Mouse (Mus musculus) embryo, embryonic 10.5 days (tissue): ENCODE measurements around the gene Sycp2l.

Experiments used
- DNase-seq: peaks from one replicate; pipeline ENCODE4 v3.0.0-alpha.2; 2015; ENCODE audit warnings: low spot score

Sycp2l gene

DNA sequence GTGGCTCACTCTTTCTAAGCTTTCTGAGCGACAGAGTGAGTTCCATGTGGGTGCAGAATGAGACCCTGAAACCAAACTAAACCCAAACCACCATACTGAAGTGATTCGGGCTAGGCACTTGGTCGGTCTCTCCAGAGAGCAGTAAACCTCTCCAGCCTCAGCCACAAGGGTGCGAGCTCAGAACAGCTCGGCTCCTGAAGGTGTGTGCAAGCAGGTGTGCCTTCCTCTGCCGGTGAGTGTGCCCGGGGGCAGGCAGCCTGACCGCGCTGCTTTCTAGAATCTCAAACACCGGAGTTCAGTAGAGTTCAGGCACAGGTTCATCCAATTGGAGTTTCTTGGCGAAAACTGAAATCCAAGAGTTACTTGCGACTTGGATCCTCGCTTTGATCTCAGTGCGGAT, at the start of gene Sycp2l:
TSS of gene Sycp2l (plus strand) at position 368 of the 400 bp plus-strand sequence.
- no peak for DNase-seq

DNA sequence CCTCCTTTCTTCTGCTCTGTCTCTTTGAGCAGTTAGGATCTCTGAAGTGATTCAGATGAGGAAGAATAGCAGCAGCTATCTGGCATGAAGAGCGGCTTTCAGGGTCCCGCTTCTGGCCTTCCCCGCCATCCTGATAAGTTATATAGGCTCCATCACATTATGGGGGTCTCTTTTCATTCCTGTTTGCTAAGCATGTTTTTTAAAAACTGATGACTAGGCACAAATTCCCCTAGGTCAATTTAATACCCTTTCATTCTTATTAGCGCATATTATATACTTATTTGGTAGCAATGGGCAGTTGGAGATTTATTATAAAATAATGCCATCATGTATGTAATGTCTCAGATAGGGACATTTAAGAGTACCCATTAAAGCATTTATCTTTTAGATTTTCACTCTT, 46.5 kb upstream of the Sycp2l start:
- DNase-seq = no peak

DNA sequence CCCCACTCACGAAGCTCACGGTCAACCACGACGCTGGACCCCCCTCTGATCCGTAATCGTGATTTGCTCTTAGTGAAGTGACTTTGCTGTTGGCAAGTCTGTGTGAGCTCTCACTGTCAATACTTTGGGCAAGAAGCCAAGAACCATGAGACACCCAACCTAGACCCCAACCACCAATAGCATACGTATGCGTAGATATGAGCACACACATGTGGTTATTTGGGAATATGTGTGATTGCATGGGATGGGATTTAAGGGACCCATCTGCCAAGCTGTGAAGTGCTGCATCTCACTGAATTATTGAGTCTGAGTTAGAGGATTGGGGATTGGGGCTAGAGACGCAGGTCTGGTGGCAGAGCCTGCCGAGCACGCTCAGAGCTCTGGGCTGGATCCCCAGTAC, 42.5 kb upstream of the Sycp2l start:
- DNase-seq = no peak

DNA sequence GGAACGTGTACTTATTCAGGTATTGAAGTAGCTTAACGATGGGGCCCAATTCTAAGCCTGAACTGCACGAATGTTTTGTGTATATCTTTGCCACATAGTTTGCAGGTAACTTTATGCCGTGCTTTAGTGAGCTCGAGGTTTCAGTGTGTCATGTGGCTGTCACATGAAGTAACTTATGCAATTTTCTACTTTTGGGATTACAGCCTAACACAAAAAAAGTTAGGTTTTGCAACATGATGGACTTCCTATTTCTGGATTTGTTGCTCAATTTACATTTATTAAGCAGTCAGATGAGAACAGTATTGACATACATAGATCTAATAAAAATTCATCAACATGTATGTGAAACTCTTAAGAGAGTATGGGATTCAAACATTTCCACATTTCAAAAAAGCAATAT, 40.3 kb upstream of the Sycp2l start:
- DNase-seq = no peak

DNA sequence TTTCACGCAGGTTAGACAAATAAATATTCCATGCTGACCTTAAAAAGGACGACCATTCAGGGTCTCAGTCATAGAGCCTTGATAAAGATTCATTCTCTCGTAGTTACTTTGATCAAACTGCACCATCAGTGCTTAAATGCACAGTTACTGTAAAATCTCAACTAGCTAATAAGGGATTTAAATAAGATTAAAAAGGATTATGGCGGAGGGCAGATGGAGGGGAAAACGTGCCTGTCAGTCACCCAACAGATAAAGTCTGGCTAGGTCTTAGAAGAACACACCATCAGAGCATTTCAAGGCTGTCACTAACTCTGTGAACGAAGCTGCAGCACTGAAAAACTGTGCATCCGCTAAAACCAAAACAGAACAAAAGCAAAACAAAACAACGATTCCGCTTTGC, 36.2 kb upstream of the Sycp2l start:
- DNase-seq = no peak

DNA sequence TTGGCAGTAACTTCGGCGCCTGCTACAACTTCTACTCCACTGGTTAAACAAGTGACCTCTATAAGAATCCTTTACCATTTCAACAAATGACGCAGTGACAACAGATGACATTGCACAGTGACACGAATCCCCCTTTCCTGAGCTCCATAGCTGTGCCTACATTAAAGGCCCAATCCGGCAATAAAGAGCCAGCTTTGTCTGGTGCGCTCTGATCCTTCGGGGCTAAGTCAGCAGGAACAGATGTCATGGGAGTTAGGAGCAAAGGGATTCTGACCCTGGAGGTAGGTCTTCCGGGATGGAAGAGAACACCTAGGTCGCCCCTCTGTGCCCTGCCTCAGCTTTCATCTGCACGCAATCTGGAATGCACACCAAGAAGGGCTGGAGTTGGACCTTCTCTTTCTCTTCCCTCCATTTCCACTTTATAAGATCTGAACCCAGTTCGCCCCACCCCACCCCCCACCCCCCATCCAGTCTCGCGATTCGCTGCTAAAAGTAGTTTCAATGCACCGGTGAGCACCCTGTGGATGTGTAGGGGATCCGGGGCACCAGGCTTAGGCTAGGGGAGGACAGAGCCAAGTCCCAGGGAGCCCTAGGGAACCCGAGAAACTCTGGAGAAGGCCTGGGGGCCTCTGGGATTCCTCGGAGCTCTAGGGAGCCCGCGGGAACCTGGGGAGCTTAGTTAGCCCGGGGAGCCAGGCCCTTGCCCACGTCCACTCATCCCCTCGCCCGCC, 35.3 kb upstream of the Sycp2l start:
- DNase-seq = peak; percentile 27

DNA sequence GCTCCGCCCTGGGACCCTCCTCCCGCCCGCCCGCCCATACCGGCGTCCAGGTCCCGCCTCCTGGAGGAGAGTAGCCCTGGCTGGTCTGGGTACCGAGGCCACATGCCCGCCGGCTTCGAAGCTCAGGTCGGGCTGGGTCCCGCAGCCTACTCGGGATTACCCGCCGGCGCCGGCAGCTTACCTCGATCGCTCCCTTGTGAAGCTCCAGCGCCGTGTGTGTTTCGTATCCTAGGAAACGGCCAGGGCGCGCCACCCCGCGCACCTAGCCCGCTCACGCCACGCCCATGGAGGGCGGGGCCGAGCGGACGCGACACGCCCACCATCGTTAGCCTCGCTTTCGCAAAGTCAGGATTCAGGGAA, 34.7 kb upstream of the Sycp2l start, which contains the start of gene Mak:
TSS of gene Mak (minus strand) at position 286 of the 360 bp plus-strand sequence.
- peak; percentile 85 for DNase-seq

DNA sequence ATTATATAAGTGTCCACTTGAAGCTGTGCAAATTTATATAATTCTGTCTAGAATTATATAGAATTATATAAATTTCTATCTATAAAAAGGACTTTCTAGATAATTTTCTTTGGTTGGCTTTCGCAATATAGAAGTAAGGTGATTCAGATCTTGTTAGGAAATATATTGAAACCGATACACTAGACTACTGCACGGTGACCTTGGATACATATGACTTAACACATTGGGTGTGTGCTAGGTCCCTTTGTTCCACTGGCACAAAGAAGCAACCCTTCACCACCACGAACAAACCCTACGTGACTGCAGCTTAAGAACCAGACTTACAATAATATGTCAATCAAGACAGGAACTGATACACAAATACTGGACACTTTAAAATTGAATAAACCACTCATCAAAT, 34.2 kb upstream of the Sycp2l start:
- DNase-seq = no peak

DNA sequence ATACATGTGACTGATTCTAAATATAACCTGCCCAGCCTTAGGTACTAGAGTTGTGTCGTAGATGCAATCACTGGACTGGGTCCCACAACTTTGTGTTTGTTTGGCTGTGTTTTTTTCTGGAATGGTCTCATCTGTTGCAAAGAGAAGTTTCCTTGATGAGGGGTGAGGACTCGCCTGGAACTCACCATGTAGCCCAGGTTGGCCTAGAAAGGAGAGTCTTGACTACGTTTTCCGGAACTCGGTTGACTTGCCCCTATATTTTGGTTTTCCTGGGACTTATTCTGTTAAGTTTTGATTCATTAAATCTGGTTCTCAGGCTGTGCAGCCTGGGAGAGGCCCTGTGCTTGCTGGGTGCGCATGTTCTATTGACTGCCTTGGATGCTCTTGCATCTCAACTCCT, 33.4 kb upstream of the Sycp2l start:
- no peak for DNase-seq

DNA sequence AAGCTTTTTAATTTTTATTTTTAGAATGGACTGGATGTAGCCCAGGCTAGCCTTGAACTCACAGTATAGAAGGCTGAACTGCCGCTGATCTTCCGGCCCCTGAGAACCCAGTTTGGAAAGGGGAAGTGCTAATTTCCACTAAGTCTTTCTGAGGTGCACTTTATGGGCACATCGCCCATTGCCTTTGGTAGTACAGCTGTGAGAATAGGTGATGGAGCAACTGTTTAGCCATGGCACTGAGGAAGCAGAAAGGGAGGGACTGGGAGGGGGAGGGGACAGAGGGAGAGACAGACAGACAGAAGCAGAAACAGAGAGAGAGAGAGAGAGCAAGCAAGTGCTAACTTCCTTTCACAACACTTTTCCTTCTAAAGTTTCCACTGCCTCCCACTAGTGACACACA, 29.6 kb upstream of the Sycp2l start:
- no peak for DNase-seq

DNA sequence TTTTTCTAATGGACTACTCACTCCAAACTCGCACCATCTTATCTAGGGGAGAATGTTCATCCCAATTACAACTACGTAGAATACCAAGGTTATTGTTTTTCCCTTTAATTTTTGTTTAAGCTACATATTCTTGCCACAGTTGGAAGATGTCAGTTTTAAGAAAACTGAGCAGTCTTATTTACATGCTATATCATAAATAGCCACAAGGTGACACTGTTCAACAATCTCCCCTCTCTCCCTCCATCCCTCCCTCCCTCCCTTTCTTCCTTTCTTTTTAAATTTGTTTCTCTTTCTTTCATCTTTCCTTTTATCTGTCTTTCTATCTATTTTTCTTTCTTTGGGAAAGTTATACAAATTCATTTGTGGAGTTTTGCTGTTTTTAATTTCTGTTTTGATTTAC, 29.0 kb upstream of the Sycp2l start:
- peak; percentile 61 for DNase-seq

DNA sequence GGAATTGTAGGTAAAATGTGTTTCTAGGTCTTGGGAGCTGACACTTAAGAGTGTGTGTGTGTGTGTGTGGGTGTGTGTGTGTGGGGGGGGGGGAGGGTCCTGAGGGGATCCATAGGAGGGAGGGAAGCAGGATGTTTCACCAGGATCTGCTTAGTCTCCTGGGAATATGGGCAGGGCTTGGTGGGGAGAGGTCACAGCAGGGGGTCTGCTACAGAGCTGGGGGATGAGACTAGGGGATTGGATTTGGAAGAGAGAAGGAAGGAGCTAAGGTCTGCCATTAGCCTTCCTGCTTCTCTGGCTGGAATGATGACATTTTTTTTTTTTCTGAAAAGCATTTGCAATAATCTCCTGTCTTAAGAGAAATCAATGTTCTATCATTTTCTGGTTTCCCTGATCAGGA, 25.4 kb upstream of the Sycp2l start:
- no peak for DNase-seq

DNA sequence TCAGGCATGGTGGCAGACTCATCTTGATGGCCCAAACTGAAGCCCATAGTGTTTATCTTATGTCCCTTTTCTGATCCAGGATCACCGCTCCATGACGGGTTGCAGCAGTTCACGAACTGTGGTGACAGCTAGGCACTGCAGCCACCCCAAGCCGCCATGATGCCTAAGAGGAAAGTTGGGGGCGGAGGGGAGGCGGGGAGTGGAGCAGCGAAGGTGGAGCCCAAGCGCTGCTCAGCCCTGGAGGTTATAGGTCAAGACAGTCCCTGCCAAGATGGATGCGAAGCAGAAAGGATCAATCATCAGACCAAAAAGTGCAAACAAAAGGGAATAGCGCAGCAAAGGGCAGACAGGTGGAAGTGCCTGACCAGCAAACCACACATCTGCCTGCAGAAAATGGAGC, 22.8 kb upstream of the Sycp2l start:
- peak; percentile 54 for DNase-seq

DNA sequence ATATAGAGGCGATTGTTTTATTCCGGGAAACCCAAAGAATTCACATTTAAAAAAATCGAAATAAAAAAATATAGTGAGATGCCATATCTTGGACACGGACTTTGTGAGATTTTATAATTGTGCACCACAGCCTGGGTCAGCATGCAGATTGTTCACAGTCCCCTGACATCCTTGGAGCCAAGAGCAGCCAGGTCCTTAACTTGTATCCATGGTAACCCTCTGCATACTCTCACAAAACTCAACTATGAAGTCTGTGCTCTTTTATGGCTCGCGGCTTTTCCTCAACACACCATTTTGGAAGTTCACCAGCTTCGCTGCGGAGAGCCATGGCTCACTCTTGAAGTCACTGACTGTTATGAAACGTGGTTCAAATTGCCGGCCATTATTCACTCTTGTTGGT, 19.9 kb upstream of the Sycp2l start:
- DNase-seq = no peak

DNA sequence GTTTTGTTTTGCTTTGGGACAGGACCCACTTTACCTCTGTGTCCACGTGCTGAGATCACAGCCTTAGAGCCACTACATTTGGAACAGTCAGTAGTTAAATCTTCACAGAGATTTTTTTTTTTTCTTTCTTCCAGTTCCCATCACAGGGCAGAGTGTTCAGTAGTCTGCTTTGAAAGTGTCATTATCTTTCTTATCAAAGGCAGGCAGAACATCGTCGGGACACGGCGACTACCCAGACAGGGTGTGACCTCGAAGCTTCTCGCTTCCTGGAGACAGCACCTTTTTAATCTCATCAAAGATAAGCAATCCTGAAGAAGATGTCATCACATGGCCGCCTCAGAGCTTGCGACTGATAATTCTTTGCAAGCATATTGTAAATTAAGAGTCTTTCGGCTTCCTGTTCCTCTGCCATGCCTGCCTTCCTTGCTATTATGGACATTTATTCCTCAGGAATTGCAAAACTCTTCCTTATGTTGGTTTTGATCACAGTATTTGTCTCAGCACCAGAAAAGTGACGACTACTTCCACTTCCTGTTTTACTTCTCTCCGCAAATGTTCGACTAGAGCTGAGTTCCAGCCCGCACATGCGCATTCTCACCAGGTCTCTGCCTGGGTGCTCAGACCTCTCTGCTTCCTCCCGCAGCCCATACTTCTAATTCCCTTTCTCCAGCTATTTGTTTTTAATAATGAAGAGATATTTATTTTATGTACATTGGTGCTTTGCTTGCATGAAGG, 16.6 kb upstream of the Sycp2l start:
- no peak for DNase-seq

DNA sequence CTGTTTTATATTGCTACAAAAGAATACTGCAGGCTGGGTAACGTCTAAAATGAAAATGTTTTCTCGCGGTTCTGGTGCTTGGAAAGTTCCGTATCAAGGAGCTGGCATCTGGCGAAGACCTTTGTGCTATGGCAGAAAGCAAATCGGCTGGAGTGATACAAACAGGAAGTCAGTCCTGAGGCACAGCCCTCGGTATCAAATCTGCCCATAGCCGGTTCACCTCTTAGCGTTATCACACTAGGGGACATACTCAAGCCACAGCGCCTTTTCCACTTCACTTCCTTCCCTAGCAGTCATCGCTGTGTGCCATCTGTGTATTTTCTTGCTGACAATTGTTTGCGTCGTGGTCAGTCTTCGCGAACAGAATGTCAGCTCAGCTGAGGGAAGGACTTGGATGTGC, 15.8 kb upstream of the Sycp2l start:
- no peak for DNase-seq

DNA sequence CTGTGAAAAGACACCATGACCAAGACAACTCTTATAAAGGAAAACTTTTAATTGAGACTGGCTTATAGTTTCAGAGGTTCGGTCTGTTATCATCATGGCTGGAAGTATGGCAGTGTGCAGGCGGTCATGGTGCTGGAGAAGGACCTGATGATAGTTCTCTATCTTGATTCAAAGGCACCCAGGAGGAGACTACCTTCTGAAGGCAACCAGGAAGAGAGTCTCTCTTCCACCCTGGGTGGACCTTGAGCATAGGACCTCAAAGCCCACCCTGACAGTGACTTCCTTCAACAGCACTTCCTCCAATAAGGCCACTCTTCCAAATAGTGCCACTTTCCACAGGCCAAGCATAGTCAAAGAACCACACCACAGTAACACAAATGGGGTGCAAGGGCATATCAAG, 14.1 kb upstream of the Sycp2l start:
- DNase-seq = no peak

DNA sequence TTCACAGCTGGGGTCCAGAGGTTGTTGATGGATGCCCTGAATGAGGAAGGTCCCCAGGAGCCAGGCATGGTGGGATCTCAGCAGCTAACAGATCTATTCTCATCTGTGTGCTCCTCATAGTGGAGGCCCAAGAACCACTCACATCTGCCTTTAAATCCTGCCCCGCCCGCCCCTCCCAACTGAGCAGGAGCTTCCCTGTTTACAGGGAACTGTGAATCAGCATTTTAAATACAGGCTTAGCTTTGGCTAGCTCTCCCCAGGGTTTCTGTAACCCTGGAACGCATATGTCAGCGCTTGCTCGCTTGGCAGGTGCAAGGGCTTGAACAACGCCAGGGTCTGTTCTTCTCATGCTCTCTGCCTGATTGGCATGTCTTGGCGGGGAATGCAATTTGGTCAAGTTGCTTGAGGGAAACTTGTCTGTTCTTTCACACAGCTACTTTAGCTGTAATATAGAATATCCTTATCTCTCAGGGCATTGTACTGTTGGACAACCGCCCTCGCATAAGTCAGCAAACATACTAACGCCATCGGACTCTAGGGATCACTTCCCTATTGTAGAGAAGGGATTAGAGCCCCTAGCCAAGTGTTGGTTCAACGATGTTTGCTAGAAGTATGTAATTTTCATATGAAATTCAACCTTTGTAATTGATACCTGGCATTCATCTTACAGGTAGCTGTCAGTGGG, 10.1 kb upstream of the Sycp2l start:
- DNase-seq = no peak

DNA sequence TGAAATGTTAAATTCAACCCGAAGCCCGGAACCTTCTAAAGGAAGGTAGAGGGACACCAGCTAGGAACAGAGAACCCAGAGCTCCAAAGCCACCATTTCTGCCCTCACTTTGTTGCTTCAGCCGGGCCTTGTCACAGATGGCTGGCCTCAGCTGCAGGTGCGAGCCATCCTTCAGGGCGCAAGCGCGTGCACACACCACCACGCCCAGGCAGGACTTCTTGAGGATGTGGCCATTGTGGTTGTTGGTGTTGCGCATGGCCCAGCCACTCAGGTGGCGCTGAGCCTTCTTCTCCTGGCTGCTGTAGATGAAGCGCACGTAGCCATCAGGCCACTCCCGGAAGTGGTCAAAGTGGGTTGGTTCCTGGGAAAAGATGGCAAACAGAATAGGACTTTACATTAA, 8.6 kb upstream of the Sycp2l start:
- DNase-seq = no peak

DNA sequence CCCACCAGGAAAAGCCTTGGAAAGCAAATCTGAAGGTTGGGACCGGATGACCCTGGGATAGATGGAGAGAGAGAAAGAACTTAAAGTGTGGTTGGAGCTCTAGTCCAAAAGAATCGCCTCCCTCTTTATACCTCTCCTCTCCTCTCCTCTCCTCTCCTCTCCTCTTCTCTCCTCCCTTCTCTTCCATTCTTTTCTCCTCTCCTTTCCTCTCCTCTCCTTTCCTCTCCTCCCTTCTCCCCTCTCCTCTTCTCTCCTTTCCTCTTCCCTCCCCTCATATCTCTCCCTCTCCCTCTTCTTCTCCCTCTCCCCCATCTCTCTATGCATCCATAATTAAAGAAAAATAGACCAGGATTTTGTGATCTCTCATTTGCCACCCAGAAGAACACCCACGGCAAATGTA, 3.2 kb upstream of the Sycp2l start, which contains the start of gene Gcm2:
TSS of gene Gcm2 (minus strand) at position 101 of the 400 bp plus-strand sequence.
- no peak for DNase-seq

DNA sequence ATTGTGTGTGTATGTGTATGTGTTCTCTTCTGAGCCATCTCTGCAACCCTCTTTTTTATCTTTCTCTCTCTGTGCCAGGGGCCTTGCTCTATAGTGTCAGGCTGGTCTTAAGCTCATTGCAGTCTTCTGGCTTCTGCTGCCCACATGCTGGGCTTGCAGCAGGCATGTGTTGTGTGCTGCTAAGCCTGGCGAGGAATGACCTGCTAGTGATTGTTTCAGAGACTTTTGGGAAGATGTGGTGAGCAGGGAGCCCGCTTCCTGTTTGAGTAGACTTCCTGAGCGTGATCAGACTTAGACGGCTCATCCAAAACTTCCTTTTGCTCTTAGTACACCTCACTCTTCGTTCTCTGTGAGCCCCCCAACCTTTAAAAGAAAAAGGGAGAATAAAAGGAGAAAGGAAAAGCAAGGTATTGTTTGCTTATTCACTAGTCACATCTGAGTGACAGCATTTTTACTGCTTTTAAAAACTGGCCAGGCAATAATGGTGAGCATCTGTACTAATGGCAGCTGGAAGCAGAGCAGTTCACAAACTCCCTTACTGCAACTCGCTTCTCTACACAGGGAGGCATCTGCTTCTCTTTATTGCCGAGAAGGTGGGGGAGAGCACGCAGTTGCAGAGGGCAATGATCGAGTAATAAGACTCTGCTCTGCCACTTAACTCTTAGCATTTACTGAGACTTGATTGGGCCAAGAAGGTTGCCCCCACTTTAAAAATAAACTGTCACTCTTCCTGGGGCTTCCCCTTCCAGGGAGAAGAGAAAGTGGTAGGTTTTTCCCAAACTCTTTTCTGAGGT, 5.2 kb downstream of the Sycp2l start:
- peak; percentile 22 for DNase-seq

DNA sequence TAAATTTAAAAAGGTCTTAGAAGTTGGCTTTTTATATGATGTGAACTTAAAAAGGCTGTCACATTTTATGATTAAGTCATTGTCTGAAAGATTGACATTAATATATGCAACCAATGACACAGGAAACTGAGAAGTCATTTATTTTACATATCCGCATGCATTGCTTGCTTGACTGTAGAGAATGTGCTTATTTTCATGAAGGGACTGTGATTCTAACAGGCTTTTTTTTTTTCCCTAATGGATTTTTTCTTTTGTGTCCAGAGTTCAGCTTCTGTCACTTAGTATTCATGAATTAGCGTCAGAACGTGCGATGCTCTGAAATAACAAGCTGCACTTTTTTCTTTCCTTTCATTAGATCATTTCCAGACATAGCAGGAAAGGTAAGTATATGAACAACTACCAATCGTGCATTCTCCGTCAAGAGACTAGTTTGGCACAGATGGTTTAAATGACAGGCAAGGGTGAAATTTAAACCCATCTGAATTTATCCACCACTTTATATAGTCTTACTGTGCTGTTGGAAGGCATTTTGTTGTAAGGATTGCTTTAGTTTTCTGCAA, 9.6 kb downstream of the Sycp2l start:
- DNase-seq = no peak
